Comparison of ENCODE assay signal across 46 mouse cellular contexts in genomic region chr10:34086514-34086913, GRCm38 (mm10). TPM values are rescaled to one million over a fixed set of nuclear protein-coding genes. Genes with fewer than 3 reads are reported as not detected.
"Had no signal": no experiment of that assay in that cellular context is flagged by ENCODE, and none has a peak within 500 bp of the region (broad histone marks: within the 10 kb centered on the region; RNA-seq: fewer than 3 reads in every experiment).

No protein-coding gene starts in this region.

- H3K4me2 ChIP-seq: limb, embryonic 12.5 days; limb, embryonic 13.5 days; limb, embryonic 15.5 days; liver, embryonic 11.5 days; liver, embryonic 12.5 days; liver, embryonic 13.5 days; liver, embryonic 15.5 days; lung, embryonic 15.5 days; midbrain, embryonic 11.5 days; midbrain, embryonic 12.5 days; midbrain, embryonic 13.5 days; midbrain, embryonic 15.5 days; neural tube, embryonic 12.5 days had no signal

- H3K9ac ChIP-seq: limb, embryonic 12.5 days; limb, embryonic 13.5 days; limb, embryonic 15.5 days; liver, embryonic 12.5 days; liver, embryonic 13.5 days; liver, embryonic 14.5 days; liver, embryonic 15.5 days; liver, postnatal 0 days; lung, embryonic 15.5 days; midbrain, embryonic 12.5 days; midbrain, embryonic 13.5 days; midbrain, embryonic 15.5 days; neural tube, embryonic 12.5 days had no signal

- H3K36me3 ChIP-seq: limb, embryonic 10.5 days; limb, embryonic 12.5 days; limb, embryonic 13.5 days; limb, embryonic 15.5 days; liver, embryonic 12.5 days; liver, embryonic 13.5 days; liver, embryonic 15.5 days; lung, embryonic 15.5 days; midbrain, embryonic 10.5 days; midbrain, embryonic 12.5 days; midbrain, embryonic 13.5 days; midbrain, embryonic 15.5 days; neural tube, embryonic 12.5 days had no signal

- H3K27ac ChIP-seq: left cerebral cortex, adult 2 months; limb, embryonic 10.5 days; limb, embryonic 12.5 days; limb, embryonic 13.5 days; limb, embryonic 15.5 days; liver, embryonic 12.5 days; liver, embryonic 13.5 days; liver, embryonic 14.5 days; liver, embryonic 15.5 days; lung, embryonic 15.5 days; macrophage; midbrain, embryonic 10.5 days; midbrain, embryonic 12.5 days; midbrain, embryonic 13.5 days; midbrain, embryonic 15.5 days; neural tube, embryonic 12.5 days had no signal

- ATAC-seq: liver, embryonic 12.5 days; liver, postnatal 0 days; midbrain, embryonic 13.5 days; midbrain, embryonic 15.5 days; midbrain, embryonic 16.5 days had no signal

- DNase-seq: left cerebral cortex, postnatal 4 days; liver; liver, embryonic 13.5 days; liver, postnatal 0 days; lung, adult 18-20 months; lung, adult 2 months; lung, postnatal 10 days; lung, postnatal 14 days; lung, postnatal 4 days; midbrain, embryonic 14.5 days had no signal

- H3K4me3 ChIP-seq: left cerebral cortex, adult 2 months; limb, embryonic 10.5 days; limb, embryonic 12.5 days; limb, embryonic 13.5 days; limb, embryonic 15.5 days; liver, embryonic 12.5 days; liver, embryonic 13.5 days; liver, embryonic 15.5 days; lung, embryonic 15.5 days; megakaryocyte, embryonic 14.5 days; midbrain, embryonic 10.5 days; midbrain, embryonic 12.5 days; midbrain, embryonic 13.5 days; midbrain, embryonic 15.5 days; myocyte; neural tube, embryonic 12.5 days had no signal

- H3K4me1 ChIP-seq: limb, embryonic 12.5 days; limb, embryonic 13.5 days; limb, embryonic 15.5 days; liver, embryonic 12.5 days; liver, embryonic 13.5 days; liver, embryonic 15.5 days; midbrain, embryonic 10.5 days; midbrain, embryonic 12.5 days; midbrain, embryonic 13.5 days; midbrain, embryonic 15.5 days; neural tube, embryonic 12.5 days had no signal

- H3K9me3 ChIP-seq: limb, embryonic 10.5 days; limb, embryonic 12.5 days; limb, embryonic 13.5 days; limb, embryonic 15.5 days; liver, embryonic 12.5 days; liver, embryonic 13.5 days; liver, embryonic 15.5 days; lung, embryonic 15.5 days; megakaryocyte, embryonic 14.5 days; midbrain, embryonic 10.5 days; midbrain, embryonic 12.5 days; midbrain, embryonic 13.5 days; midbrain, embryonic 15.5 days; neural tube, embryonic 12.5 days had no signal

- H3K27me3 ChIP-seq: limb, embryonic 12.5 days; limb, embryonic 13.5 days; limb, embryonic 15.5 days; liver, embryonic 12.5 days; liver, embryonic 13.5 days; liver, embryonic 15.5 days; lung, embryonic 15.5 days; midbrain, embryonic 12.5 days; midbrain, embryonic 13.5 days; midbrain, embryonic 15.5 days; neural tube, embryonic 12.5 days had no signal

RNA-seq across cellular contexts. Expression of gene Calhm5, which starts 9.8 kb away (rescaled TPM):
- total RNA-seq: megakaryocyte progenitor cell, adult 5-6 weeks; megakaryocyte, adult 5-6 weeks; megakaryocyte-erythroid progenitor cell, adult 5-6 weeks; monocyte, adult 5-6 weeks had no signal

RNA-seq across cellular contexts. Expression of gene Calhm6, which starts 41.3 kb away (rescaled TPM):
- polyA plus RNA-seq: neural tube, embryonic 11.5 days had no signal

RNA-seq across cellular contexts. Expression of gene Calhm4, which starts 42.4 kb away (rescaled TPM):
- total RNA-seq: left cerebral cortex, adult 18-20 months; left cerebral cortex, adult 2 months; left cerebral cortex, adult 8-10 months; left cerebral cortex, postnatal 10 days; left cerebral cortex, postnatal 14 days; left cerebral cortex, postnatal 25 days; left cerebral cortex, postnatal 36 days; left cerebral cortex, postnatal 4 days; liver, adult 2 months; megakaryocyte progenitor cell, adult 5-6 weeks; megakaryocyte, adult 5-6 weeks; megakaryocyte-erythroid progenitor cell, adult 5-6 weeks; monocyte, adult 5-6 weeks had no signal
- polyA plus RNA-seq: limb, embryonic 10.5 days; limb, embryonic 11.5 days; limb, embryonic 12.5 days; limb, embryonic 13.5 days; limb, embryonic 14.5 days; limb, embryonic 15.5 days; liver, adult 2 months; liver, embryonic 11.5 days; liver, embryonic 12.5 days; liver, embryonic 13.5 days; liver, embryonic 14.5 days; liver, embryonic 15.5 days; liver, embryonic 16.5 days; liver, postnatal 0 days; lung, adult 2 months; lung, embryonic 15.5 days; macrophage; midbrain, embryonic 10.5 days; midbrain, embryonic 11.5 days; midbrain, embryonic 12.5 days; midbrain, embryonic 13.5 days; midbrain, embryonic 14.5 days; midbrain, embryonic 15.5 days; midbrain, embryonic 16.5 days; midbrain, postnatal 0 days; myocyte; neural tube, embryonic 11.5 days; neural tube, embryonic 12.5 days had no signal

RNA-seq across cellular contexts. Expression of gene Trappc3l, which starts 49.1 kb away (rescaled TPM):
- total RNA-seq: left cerebral cortex, postnatal 14 days; liver, adult 2 months; megakaryocyte progenitor cell, adult 5-6 weeks; megakaryocyte, adult 5-6 weeks; megakaryocyte-erythroid progenitor cell, adult 5-6 weeks; midbrain, postnatal 0 days; monocyte, adult 5-6 weeks had no signal
- polyA plus RNA-seq: limb, embryonic 10.5 days; limb, embryonic 11.5 days; limb, embryonic 12.5 days; limb, embryonic 13.5 days; limb, embryonic 14.5 days; limb, embryonic 15.5 days; liver, adult 2 months; liver, embryonic 11.5 days; liver, embryonic 12.5 days; liver, embryonic 13.5 days; liver, embryonic 14.5 days; liver, embryonic 15.5 days; liver, embryonic 16.5 days; liver, postnatal 0 days; lung, adult 2 months; lung, embryonic 15.5 days; macrophage; midbrain, embryonic 10.5 days; midbrain, embryonic 11.5 days; midbrain, embryonic 12.5 days; midbrain, embryonic 13.5 days; midbrain, embryonic 14.5 days; midbrain, embryonic 15.5 days; midbrain, embryonic 16.5 days; midbrain, postnatal 0 days; myocyte; neural tube, embryonic 11.5 days; neural tube, embryonic 12.5 days had no signal
